Mouse (Mus musculus) ES-E14 (cell line): ENCODE measurements around the gene Ctdspl2. TPM values are rescaled to one million over a fixed set of nuclear protein-coding genes. Genes with fewer than 3 reads are reported as not detected.
"Not testable (repeated sequence)": the region's sequence is repeated elsewhere in the genome, so short reads cannot be mapped to it uniquely, and the experiment has no call there.

Experiments used
- DNase-seq: peaks from one replicate; pipeline ENCODE4 v3.0.0-alpha.2; 2013; ENCODE audit warnings: low read depth, low spot score
- H3K27ac ChIP-seq: 2 replicates; pipeline ENCODE4 v1.5.1; 2012; ENCODE audit warnings: low read depth, mild to moderate bottlenecking, low read length, moderate library complexity, mixed read lengths; ENCODE audit not compliant: poor library complexity, insufficient read depth, severe bottlenecking
- H3K36me3 ChIP-seq: 2 replicates; pipeline ENCODE4 v1.6.1; 2012; ENCODE audit warnings: mild to moderate bottlenecking, low read length, moderate library complexity, mixed read lengths; ENCODE audit not compliant: control insufficient read depth, poor library complexity, insufficient read depth, severe bottlenecking
- H3K4me1 ChIP-seq, 2 experiments: fragments of 150-350 bp in 1 of 2; sonication (generic) in 1 of 2; 2 replicates each; pipeline ENCODE4 v1.6.1; 2012; ENCODE audit warnings: low read length in 2 of 2, mild to moderate bottlenecking in 1 of 2, mixed read lengths in 1 of 2; ENCODE audit not compliant: control insufficient read depth in 2 of 2, insufficient read depth in 2 of 2, poor library complexity in 1 of 2
- H3K4me3 ChIP-seq, 2 experiments: fragments of 150-350 bp in 1 of 2; sonication (generic) in 1 of 2; 2 replicates each; pipeline ENCODE4 v1.5.1; 2012; ENCODE audit warnings: low read length in 2 of 2, low read depth in 1 of 2, mild to moderate bottlenecking in 1 of 2, mixed read lengths in 1 of 2; ENCODE audit not compliant: insufficient read depth in 1 of 2, poor library complexity in 1 of 2, severe bottlenecking in 1 of 2
- H3K9ac ChIP-seq: 2 replicates; pipeline ENCODE4 v1.6.1; 2012; ENCODE audit warnings: low read depth, mild to moderate bottlenecking, low read length, mixed read lengths; ENCODE audit not compliant: poor library complexity, insufficient read depth, severe bottlenecking
- H3K9me3 ChIP-seq: fragments of 150-350 bp; sonication (generic); 2 replicates; pipeline ENCODE4 v1.6.1; 2012; ENCODE audit warnings: low read depth, mild to moderate bottlenecking, low read length; ENCODE audit not compliant: control insufficient read depth, insufficient read depth
- CHD2 ChIP-seq: IDR thresholded peaks from 2 replicates; pipeline ENCODE4 v1.6.1; 2014; ENCODE audit warnings: mild to moderate bottlenecking, low read depth, low read length, inconsistent platforms
- HCFC1 ChIP-seq: IDR thresholded peaks from 2 replicates; pipeline ENCODE4 v1.6.1; 2012; ENCODE audit warnings: low read length, inconsistent platforms, borderline replicate concordance; ENCODE audit not compliant: insufficient read depth
- MAFK ChIP-seq: IDR thresholded peaks from 2 replicates; pipeline ENCODE4 v1.6.1; 2014; ENCODE audit warnings: mild to moderate bottlenecking, low read depth, low read length, inconsistent platforms; ENCODE audit not compliant: insufficient read depth
- ZC3H11A ChIP-seq: IDR thresholded peaks from 2 replicates; pipeline ENCODE4 v1.6.1; 2012; ENCODE audit warnings: low read depth, mild to moderate bottlenecking, inconsistent platforms, low read length, borderline replicate concordance
- ZNF384 ChIP-seq: IDR thresholded peaks from 2 replicates; pipeline ENCODE4 v1.6.1; 2012; ENCODE audit warnings: low read depth, low read length, inconsistent platforms
- in situ Hi-C, 2 experiments: fragments of 600-800 bp; cut with MboI; formaldehyde crosslinking; loops; one replicate each; pipeline ENCODE4 v1.15.1; 2025; ENCODE audit warnings: low sequenced_read_pairs in 2 of 2, inconsistent platforms in 1 of 2; ENCODE audit not compliant: unreplicated experiment in 2 of 2
- total RNA-seq: library from RNA; depleted of rRNA; stranded (reverse); fragments of 300-350 nt; gene quantifications from 2 replicates; pipeline ENCODE4 v1.2.3, GENCODE M21; 2012; rRNA removed

Gene Ctdspl2
- 38.9 and 40.0 TPM in 2 replicates for total RNA-seq

DNA sequence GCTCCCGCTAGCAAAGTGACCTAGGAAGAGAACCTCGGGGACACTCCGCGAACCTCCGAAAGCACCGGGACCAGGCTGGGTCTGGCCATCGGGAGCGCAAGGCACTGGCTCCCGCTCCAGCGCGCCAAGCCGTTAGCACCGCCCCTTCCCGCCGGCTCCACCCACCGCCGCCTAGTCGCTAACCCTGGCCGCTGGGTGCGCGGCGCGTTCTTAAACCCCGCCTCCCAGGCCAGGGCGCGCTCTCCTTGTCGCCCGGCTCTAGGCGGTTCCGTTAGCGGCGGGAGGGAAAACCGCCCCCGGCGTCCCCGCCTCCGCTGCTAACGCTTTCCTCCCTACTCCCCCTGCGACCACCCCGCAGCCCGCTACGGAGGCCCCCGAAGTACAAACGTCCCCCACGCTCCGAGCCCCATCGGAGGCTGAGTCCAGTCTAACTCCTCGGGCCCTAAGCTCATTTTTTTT lies at the start of gene Ctdspl2, which contains the start of gene Mageb3:
Ctdspl2 (plus strand) TSS at position 237 of the 459 bp plus-strand sequence.
Mageb3 (minus strand) TSS at position 328 of the 459 bp plus-strand sequence.
- peak within 1 kb of the TSS; percentile 98 for H3K9ac ChIP-seq
- H3K36me3 ChIP-seq = no peaks in the 10 kb centered on the region
- DNase-seq = peak; percentile 93
- in situ Hi-C loops = no loop called here
- H3K9me3 ChIP-seq = no peaks in the 10 kb centered on the region
- H3K4me1 ChIP-seq = 0 out of 4 replicates have a peak, but pooled peaks cover 2% of the 10 kb centered on the region in 2 experiments
- TF ChIP-seq HCFC1 (peak; percentile 52), ZC3H11A (no peak), MAFK (no peak), ZNF384 (no peak)
- peak within 1 kb of the TSS; percentile 88 to 94 for H3K4me3 ChIP-seq
- H3K27ac ChIP-seq = peak within 1 kb of the TSS; percentile 84

DNA sequence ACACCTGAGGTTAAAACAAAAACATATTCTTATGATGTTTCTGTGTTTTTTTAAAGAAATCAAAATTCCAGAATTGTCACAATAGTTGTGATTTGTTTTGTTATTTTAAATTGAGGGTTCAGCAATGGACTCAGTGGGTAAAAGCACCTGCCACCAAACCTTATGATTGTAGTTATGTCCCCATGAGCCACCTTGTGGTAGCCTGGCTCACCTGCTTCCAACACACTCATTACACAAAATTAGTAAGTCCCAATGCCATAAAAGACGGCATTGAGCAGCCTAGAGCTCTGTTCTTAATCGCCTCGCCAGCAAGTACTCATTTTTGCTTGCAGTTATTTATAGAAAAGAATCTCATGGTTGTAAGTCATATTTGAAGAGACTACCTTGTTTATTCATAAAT lies 45.8 kb upstream of the Ctdspl2 start:
- no peaks in the 10 kb centered on the region for H3K4me1 ChIP-seq
- H3K4me3 ChIP-seq = no peak overlapping the region
- in situ Hi-C loops = no loop called here
- H3K27ac ChIP-seq = no peak overlapping the region
- DNase-seq = no peak
- H3K9ac ChIP-seq = no peak overlapping the region
- H3K36me3 ChIP-seq = peaks cover 2% of the 10 kb centered on the region; the same call in 1 of the 2 replicates
- H3K9me3 ChIP-seq = no peaks in the 10 kb centered on the region
- no peak for TF ChIP-seq ZNF384
- no peak for TF ChIP-seq HCFC1
- no peak for TF ChIP-seq CHD2
- TF ChIP-seq ZC3H11A = no peak
- TF ChIP-seq MAFK = no peak

DNA sequence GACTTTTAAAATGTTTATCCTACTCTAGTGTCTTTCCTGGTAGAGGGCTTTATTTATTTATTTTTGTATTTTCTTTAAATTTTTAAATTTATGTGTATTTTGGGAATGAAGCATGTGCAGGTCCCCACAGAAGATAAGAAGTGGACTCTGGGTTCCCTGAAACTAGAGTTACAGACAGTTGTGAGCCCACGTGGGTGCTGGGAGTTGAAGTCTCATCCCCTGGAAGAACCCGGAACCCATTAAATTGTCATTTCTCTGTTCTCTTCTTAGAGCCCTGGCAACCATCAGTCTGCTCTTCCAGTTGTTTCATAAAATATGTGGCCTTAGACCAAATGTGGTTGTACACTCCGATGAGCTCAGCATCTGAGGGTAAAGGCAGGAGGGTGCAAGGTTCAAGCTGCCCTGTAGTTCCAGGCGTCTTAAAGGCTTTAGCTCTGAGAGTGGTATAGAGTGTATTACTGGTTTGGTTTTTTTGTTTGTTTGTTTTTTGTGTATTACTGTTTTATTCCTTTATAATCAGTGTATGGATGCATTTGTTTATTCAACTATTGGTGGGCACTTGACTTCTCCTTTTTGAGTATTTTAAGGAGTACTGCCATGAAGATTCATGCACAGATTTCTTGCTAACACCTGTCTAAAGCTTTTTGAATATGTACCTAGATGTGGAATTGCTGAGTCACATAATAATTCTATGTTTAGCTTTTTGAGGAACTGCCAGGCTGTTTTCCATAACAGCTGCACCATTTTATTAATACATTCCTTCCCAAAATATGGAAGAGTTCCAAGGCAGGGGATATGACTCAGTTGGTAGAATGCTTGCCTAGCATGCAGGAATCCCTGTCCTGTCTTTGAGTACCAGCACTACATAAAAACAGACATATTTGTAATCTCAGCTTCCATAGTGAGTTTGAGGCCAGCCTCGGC lies 39.5 kb upstream of the Ctdspl2 start:
- H3K9me3 ChIP-seq = no peaks in the 10 kb centered on the region
- no peak overlapping the region for H3K27ac ChIP-seq
- peaks cover 2% of the 10 kb centered on the region; the same call in 1 of the 2 replicates for H3K36me3 ChIP-seq
- H3K4me1 ChIP-seq = no peaks in the 10 kb centered on the region
- H3K4me3 ChIP-seq = no peak overlapping the region
- TF ChIP-seq ZC3H11A (no peak), CHD2 (no peak)
- in situ Hi-C loops = no loop called here
- no peak for DNase-seq
- H3K9ac ChIP-seq = no peak overlapping the region

DNA sequence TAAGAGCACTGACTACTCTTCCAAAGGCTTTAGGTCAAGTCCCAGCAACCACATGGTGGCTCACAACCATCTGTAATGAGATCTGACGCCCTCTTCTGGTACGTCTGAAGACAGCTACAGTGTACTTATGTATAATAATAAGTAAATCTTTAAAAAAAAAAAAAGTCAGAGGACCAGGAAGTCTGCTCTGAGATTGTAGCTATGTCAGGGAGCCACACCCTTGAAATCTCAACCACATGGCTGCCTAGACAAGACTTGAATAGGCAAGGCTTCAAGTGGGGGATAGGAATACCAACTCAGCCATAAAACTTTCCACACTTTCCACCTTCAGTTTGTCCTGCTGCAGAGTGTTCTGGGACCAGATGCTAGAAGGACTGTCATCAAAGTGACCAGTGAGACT lies 18.2 kb upstream of the Ctdspl2 start:
- peak; percentile 51; the same call in 1 of the 2 replicates for TF ChIP-seq ZNF384
- H3K4me3 ChIP-seq, H3K27ac ChIP-seq, H3K36me3 ChIP-seq, DNase-seq, in situ Hi-C loops, H3K9ac ChIP-seq, H3K4me1 ChIP-seq, H3K9me3 ChIP-seq: not testable (repeated sequence)

DNA sequence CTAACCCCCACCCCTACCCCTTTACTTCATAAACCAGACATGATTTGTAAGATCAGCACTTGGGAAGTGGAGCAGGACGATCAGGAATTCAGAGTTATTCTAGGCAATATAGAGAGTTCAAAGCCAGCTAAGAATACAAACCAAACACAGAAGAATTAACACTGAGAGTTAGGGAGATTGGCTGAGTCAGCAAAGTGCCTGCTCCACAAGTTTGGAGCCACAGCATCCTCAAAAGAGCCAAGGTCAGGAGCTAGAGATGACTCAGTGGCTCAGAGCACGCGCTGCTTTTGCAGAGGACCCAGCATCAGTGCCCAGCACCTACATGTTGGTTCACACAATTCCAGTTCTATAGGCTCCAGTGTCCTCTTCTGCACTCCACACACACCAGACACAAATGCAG lies 12.4 kb upstream of the Ctdspl2 start:
- TF ChIP-seq MAFK = no peak
- TF ChIP-seq ZC3H11A = no peak
- no peak for TF ChIP-seq HCFC1
- no peak for TF ChIP-seq CHD2
- no peak for TF ChIP-seq ZNF384
- Histone ChIP-seq H3K36me3 (no peaks in the 10 kb centered on the region), H3K9ac (no peak overlapping the region), H3K4me1 (no peaks in the 10 kb centered on the region), H3K4me3 (no peak overlapping the region), H3K27ac (no peak overlapping the region), H3K9me3 (no peaks in the 10 kb centered on the region)
- in situ Hi-C loops = no loop called here
- DNase-seq = no peak
